Mouse (Mus musculus): ENCODE measurements around the gene Pigu.

- TF ChIP-seq EP300 (IDR thresholded peaks at IDR 0.05) (no peak), CTCF (IDR thresholded peaks at IDR 0.05) (no peak)
Measured at GRCm38 (mm10) chr2:155381643-155382331, 24.6 kb upstream of the Pigu start.
